Mouse (Mus musculus): ENCODE data around the gene Tab1. TPM values are rescaled to one million over a fixed set of nuclear protein-coding genes. Genes with fewer than 3 reads are reported as not detected.
A peak's percentile ranks its signal among the peaks of the same experiment; 100 is the strongest.

Tab1 gene
- total RNA-seq, 4 experiments from 2014 or later, result 27.3 to 29.5 (median 29.0) TPM

- DNase-seq (ENCODE audit: low spot score in 2 of 2), result no peak
Observed at GRCm38 (mm10) chr15:80162401-80162964, 29.6 kb downstream of the Tab1 start.

DNA sequence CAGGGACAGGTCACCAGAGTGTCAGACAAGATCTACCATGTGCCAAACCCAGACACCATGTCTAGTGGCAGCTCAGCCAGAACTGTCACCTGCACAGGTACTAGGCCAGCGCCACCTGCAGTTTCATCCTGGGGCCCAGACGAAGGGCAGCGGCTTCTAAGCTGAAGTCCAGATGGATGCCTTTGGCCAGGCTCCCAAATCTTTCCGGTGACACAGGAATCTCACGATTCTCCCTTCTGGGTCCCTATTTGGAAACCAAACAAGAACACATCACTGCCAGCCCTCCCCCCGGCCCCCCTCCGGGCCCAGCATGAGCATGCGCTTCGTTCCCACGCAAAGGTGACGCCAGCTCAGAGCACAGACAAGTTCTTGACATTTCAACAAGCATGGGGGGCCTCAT lies 30.3 kb downstream of the Tab1 start:
- peak; percentile 64 to 73 for DNase-seq (ENCODE audit: low spot score in 2 of 2)

DNA sequence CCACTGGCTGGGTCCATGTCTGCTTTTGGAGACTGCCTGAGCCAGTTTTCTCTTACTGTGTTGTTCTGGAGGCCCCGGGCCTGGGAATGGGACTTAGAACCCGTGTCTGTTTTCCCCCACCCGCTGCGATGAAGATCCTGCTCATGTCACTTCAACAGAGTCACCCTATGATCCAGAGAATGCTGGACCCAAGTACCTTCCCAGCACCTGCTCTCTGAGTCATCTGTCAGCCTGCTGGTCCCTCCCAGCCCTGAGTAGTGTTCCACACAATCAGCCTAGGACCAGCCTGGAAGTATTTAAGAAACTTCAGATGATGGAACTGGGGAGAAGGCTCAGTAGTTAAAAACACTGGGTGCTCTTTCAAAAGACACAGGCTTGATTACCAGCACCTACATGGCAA lies 30.8 kb downstream of the Tab1 start:
- DNase-seq (ENCODE audit: low spot score in 2 of 2), result no peak

GRCm38 (mm10) chr15:80165396-80165795 lies 32.5 kb downstream of the Tab1 start:
- DNase-seq (ENCODE audit: low spot score in 2 of 2), result no peak

DNA sequence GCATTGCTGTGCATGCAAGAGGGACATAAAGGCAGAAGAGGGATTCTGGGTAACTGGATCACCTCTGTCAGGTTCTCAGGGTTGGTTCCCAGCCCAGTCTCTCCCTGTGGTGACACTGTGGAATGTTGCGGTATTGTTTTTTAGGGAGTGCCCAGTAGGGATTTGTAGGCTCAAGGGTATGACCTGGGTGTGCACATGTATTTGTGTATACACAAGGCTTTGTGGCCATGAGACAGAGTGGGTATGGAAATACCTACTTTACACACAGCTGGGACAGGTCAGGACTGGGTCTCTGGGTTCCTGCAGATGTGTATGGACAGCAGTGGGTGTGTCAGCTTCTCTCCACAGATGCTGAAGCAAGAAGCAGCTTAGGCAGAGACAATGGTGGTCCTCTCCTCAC lies 36.6 kb downstream of the Tab1 start:
- DNase-seq (ENCODE audit: low spot score in 2 of 2), result no peak

DNA sequence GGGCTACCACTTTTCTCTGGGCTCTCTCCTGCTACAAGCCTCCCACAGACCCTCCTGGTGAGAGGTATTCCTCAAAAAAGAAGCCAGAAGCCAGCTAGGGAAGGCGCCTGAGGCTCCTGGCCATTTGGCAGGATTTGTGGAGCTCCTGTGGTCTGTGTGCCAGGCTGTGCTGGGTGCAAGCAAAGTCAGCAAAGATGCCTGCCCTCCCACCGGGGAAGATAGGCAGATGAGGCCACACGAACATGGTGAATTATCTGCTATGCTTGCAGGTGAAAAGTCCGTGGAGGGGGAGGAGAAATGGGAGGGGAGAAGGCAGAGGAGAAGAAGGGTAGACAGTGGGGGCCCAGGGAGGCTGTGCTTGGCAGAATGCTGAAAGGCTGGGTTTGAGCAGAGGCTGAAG lies 37.4 kb downstream of the Tab1 start:
- no peak for DNase-seq (ENCODE audit: low spot score in 2 of 2)

DNA sequence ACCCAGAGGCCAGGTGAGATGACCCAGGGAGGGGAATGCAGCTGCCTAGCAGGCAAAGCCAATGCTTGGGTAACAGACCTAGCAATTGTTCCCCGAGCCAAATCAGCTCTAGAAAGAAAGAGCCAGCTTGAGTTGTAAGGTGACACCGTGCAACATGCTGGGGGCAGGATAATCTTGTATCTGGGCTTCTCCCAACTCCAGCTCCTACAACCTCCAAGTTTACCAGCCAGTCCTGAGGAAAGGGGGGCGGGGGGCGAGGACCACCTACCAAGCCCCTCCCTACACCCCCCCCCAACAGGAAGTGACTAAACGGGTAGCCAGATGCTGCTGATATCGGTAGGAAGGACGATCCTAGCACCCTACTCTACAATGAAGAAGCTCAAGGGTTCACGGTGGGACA lies 38.4 kb downstream of the Tab1 start:
- no peak for DNase-seq (ENCODE audit: low spot score in 2 of 2)

- no peak for DNase-seq (ENCODE audit: low spot score in 2 of 2)
Observed at GRCm38 (mm10) chr15:80171791-80172190, 38.9 kb downstream of the Tab1 start.

DNA sequence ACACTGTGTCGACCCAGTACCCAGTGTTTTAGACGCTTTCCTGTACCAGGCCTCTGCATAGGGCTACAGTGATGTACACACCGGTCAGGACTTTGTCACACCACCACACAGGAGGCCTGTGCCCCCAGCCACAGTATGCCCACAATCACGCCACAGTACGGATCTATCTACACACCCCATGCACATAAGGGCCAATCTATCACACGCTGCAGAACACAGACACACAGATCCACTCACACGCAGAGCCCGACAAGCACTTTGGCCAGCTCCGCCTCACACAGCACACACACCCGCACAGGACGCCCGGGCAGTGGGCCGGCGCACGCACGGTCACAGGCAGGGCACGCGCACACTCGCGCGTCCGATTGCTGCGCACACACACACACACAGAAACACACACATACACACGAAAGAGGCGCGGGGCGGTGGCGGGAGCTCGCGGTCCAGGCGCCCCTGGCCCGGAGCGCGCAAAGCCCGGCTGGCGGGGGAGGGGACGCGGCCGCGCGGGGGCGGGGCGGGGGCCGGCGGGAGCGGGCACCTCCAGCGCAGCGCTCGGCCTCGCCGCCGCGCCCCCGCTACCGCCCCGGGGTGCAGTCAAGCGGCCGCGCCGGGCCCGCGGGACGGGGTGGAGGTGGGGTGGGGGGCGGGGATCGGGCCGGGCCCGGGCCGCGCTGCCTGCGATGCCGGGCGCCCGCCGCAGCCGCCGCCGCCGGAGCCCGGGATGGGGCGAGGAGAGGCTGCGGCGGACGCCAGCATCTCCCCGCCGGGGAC lies 40.3 kb downstream of the Tab1 start, which contains the start of gene Mgat3:
Gene Mgat3, plus strand, starts transcription at position 721 of the 771 bp plus-strand sequence.
- DNase-seq (ENCODE audit: low spot score in 2 of 2), result peak in 1 of 2 experiments; percentile 59

GRCm38 (mm10) chr15:80173781-80174597 lies 41.1 kb downstream of the Tab1 start:
- DNase-seq (ENCODE audit: low spot score in 2 of 2), result no peak

GRCm38 (mm10) chr15:80174598-80174875 lies 41.6 kb downstream of the Tab1 start:
- no peak for DNase-seq (ENCODE audit: low spot score in 2 of 2)

- no peak for DNase-seq (ENCODE audit: low spot score in 2 of 2)
Observed at GRCm38 (mm10) chr15:80175316-80175715, 42.4 kb downstream of the Tab1 start.

- no peak for DNase-seq (ENCODE audit: low spot score in 2 of 2)
Observed at GRCm38 (mm10) chr15:80175756-80176155, 42.8 kb downstream of the Tab1 start.

DNA sequence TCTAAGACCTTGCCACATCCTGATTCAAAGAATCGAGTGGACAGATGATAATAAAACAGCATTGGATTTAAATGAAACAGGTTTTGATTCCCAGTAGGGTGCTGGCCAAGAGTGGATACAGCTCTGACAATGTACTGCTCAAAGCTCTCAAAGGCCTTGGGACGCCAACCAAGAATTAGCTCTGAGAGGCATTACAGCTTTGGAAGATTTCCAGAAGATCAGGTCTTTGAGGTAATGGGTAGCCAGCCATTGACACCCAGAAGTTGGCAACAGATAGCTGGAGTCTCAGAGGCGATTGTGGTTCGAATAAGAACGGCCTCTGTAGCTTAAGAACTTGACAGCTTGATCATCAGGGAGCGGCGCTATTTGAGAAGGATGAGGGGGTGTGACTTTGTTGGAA lies 48.6 kb downstream of the Tab1 start:
- no peak for DNase-seq (ENCODE audit: low spot score in 2 of 2)

- no peak for DNase-seq (ENCODE audit: low spot score in 2 of 2)
Observed at GRCm38 (mm10) chr15:80182072-80182700, 49.3 kb downstream of the Tab1 start.

DNA sequence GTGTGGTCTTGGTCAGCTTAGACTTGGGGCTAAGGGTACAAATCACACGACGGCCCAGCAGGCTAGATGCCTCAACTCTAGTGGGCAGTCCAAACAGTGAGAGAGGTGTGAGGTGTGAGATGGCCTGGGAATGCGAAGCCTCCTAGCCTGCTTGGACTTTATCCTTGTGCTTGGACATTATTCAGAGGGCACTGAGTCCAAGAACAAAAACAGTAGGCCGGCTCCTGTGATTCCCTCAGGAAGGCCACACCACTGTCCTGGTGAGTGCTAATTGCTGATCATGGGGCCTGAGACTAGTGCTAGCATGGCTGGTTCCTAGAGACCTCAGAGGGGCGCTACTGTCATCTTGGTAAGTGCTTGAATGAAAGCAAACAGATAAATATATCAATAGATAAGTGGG lies 56.0 kb downstream of the Tab1 start:
- no peak for DNase-seq (ENCODE audit: low spot score in 2 of 2)

DNA sequence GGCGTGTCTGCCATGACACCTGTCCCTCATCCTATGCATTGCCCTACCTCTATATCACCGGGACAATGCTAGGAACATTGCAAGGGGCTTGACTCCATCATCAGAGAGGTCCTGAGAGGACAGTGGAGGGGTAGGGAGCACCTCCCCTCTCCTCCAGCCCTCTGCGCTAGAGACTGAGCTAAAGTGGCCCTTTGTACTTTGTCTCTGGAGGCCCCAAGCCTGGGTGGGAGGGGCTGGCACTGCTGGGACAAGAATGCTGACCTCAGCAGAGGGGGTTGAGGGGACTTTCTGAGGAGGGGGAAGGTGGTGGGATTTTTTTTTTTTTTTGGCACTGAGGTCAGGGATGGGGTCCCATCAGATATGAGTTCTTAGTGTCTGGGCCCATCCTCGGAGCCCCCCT lies 57.1 kb downstream of the Tab1 start:
- DNase-seq (ENCODE audit: low spot score in 2 of 2), result no peak

DNA sequence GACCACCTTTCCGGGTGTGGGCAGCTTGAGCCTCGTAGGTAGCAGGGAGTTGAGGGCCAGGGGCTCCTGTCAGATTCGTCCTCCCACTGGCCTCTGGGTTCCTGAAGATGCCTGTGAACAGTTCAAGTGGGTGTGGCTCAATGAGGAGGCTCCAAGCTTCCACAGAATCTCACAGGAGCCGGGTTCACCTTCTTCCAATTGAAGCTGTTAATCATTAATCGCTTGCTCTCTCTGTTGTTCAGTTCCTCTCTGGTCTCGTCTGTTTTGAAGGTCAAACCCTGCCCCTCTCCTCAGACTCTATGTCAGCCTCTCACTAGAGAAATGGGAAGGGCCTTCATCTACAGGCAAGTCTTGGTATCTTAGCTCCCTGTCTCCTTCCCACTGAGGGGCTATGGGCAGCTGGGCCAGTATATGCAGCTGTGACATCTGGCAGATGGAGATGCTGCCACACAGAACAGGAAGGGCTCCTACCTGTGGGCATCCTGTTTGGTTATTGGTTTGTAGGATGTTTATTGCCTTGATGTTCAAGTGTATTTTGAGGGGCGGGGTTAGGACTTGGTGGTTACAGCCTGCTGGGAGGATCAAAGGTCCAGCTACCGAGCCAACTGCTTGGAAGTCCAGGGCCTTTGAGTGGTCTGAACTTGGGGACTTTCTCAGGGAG lies 58.8 kb downstream of the Tab1 start:
- no peak for DNase-seq (ENCODE audit: low spot score in 2 of 2)

DNA sequence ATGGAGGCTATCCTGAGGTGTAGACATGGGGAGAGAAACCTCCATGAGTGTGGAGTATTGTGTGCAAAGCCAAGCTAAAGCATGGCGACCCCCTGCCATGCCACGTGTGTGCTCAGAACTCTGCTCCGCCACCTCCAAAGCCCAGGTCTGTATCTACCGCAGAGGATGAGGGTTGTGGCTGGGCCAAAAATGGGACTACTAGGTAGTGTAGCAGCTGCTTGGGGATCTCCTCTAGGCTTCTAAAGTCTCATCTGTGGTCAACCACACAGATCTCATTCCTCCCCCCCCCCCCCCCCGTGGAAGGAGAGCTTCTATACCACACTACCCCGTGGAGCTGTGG lies 59.3 kb downstream of the Tab1 start:
- DNase-seq (ENCODE audit: low spot score in 2 of 2), result no peak

DNA sequence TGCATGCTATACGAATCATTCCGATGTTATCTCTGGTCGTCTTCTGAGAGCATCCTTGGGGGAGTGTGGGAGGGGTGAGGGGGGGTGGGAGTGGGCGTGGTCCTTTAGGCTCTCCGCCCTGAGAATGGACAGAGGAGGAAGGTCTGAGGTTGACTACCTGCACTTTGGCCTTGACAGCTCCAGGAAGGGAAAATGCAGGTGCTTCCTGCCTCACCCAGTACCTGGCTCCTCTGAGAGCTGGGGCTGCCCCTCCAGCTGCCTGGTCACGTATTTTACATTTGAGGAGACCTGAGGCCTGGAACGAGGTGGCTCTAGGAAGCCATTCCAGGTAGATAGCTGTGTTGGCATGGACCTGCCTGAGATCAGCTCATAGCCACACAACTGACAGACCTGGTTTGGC lies 59.9 kb downstream of the Tab1 start:
- no peak for DNase-seq (ENCODE audit: low spot score in 2 of 2)

GRCm38 (mm10) chr15:80199556-80199955 lies 66.6 kb downstream of the Tab1 start:
- DNase-seq (ENCODE audit: low spot score in 2 of 2), result no peak
